Mouse (Mus musculus) right cerebral cortex, postnatal 10 days (tissue): ENCODE measurements around the gene Ric1.

ENCODE experiments used
- DNase-seq, 2 experiments: peaks; one replicate each; pipeline ENCODE4 v3.0.0; 2021; ENCODE audit warnings: low spot score in 2 of 2

Ric1 gene

DNA sequence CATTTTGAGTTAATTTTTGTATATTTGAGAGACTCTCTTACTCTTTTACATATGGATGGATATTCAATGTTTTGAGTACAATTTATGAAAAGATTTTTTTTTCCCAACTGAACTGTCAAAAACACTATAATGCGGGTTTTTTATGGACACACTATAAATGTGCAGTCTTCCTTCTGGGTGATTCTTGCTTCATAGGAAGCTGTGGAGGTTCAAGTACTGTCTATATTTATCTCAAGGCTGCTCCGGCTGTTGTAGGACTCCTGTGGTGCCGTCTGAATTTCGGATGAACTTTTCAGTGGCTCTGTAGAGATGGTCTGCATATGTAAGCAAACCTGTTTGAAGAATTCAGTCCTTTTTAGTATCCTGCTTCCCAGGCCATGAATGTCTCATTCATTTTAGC, 86.1 kb downstream of the Ric1 start:
- DNase-seq: no peak

- no peak for DNase-seq
These were observed 88.8 kb downstream of the Ric1 start for GRCm38 (mm10) chr19:29610907-29611306.

DNA sequence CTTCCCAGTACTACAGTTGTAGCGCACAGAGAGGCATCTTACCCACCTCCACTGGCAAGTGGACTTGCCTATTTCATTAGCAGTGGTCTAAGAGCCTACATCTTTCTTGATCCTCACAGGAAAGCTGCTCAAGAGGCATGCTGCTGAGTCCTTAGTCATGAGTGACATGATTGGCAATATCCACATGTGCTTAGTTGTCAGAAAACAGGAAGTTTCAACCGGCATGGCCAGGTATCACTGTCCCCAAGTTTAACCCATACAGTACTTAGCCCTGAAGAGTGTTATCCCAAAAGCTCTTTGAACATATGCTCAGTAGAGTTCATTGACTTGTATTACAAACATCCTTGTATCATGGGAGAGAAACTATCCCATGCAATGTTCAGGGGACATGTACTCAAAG, 90.0 kb downstream of the Ric1 start:
- DNase-seq: no peak

DNA sequence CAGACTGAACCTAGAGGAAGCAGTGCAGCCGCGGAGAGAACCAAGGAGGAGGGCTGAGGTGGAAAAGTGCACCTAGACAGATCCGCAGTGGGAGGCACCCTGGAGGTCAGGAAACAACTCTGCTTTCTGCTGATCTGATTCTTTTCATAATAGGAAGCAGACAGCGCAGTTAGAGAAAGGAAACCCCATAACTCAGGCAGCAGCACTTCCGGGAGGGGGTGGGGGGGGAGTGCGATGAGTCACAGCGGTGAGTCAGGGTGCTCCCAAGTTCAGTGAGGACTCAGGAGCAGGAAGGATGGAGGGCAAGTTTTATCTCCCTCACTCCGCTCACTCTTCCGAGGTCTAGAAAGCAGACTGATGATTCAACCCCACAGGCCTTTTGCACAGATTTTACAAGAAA, 119.0 kb downstream of the Ric1 start:
- DNase-seq: peak in 1 of 2 experiments; percentile 6

DNA sequence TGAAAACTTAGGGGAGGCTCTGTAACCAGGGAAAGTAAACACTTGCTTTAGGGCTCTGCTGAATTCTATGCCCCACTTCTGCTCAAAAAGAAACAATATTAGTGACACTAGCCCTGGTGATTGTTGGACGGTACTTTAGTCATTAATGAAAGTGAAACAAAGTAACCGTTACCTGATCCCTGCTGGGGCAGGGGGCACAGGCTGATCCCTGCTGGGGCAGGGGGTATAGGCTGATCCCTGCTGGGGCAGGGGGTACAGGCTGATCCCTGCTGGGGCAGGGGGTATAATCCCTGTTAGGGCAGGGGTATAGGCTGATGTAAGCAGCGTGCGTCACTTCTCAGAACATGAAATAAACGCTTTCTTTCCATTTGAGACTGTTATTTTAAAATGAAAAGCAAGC, 119.4 kb downstream of the Ric1 start:
- peak in 1 of 2 experiments; percentile 10 for DNase-seq

GRCm38 (mm10) chr19:29642211-29642610, 120.1 kb downstream of the Ric1 start:
- DNase-seq: no peak

DNA sequence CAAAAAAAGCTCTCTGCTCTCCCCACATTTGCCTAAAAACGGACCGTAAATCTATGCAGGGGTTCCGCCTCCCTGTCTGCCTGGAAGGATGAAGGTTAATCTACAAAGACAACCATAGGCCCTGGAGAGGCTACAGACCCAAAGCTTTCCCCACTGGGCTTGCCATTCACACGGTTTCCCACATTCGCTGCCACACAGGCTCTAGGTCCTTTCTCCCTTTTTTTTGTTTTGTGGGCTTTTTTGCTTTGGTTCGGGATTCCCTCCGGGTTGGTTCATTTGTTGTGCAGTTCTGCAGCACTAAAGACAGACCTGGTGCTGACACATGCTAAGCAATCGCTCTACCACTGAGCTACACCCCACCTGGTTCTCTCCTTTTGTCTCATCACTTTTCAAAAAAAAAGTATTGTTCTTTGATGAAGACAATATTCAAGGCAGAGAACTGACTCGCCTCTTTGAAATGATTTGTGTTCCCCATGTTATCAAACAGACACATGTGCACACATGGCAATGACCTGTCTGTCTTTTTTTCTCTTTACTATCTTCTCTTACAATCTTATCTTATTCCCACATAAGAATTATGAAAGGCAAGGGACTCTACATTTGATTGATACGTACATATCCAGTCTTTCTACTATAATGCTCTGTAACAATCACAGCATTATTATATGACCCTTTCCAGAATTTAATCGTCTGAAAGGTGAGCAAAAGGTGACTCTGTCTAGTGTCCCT, 121.3 kb downstream of the Ric1 start:
- DNase-seq: no peak

- no peak for DNase-seq
These were observed 122.7 kb downstream of the Ric1 start for GRCm38 (mm10) chr19:29644747-29645146.

- peak; percentile 95 to 97 for DNase-seq
These were observed 125.8 kb downstream of the Ric1 start, which contains the start of gene Ermp1 for GRCm38 (mm10) chr19:29647651-29648549. TSS of gene Ermp1 (minus strand) at chr19:29648415.

GRCm38 (mm10) chr19:29648550-29648914, 126.5 kb downstream of the Ric1 start:
- no peak for DNase-seq

DNA sequence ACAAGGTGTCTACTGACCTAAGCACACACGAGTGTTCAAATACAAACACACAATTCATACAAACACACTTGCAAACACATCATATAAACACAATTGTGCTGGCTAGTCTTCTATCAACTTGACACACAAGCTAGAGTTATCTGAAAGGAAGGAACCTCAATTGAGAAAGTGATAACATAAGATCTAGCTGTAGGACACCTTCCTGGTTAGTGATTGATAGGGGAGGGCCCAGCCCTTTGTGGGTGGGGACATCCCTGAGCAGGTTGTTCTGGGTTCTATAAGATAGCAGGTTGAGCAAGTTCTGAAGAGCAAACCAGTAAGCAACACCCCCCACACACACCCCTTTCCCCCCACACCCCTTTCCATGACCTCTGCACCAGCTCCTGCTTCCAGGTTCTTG, 127.6 kb downstream of the Ric1 start:
- no peak for DNase-seq

- no peak for DNase-seq
These were observed 131.7 kb downstream of the Ric1 start for GRCm38 (mm10) chr19:29653768-29654265.

DNA sequence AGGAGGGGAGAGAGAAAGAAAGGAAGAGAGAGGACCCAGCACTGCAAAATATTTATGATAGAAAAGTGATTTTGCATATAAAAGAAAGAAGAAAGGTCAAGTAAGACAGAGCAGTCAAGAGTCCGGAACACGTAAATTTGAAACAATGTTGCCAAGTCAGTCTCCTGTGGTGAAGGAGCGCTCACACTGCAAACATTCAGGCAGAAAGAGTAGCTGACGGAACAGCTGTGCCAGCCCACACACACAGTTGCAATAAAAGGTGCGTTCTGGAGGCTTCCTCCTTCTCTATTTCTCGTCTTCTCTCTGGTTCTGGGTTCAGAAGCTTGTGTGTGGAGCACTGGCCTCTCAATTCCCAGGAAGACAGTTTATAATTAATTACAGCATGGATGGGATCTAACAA, 133.1 kb downstream of the Ric1 start:
- DNase-seq: no peak

GRCm38 (mm10) chr19:29656029-29656428, 133.9 kb downstream of the Ric1 start:
- DNase-seq: no peak
